Mouse (Mus musculus) erythroblast, embryonic 14.5 days (primary cell): ENCODE measurements around the gene Ccdc171. TPM values are rescaled to one million over a fixed set of nuclear protein-coding genes. Genes with fewer than 3 reads are reported as not detected.

Source experiments
- H3K27me3 ChIP-seq: 2 replicates; pipeline ENCODE4 v1.6.1; 2012; ENCODE audit warnings: inconsistent platforms; ENCODE audit not compliant: control insufficient read depth
- H3K36me3 ChIP-seq: 2 replicates; pipeline ENCODE4 v1.6.1; 2012; ENCODE audit warnings: mild to moderate bottlenecking, inconsistent platforms; ENCODE audit not compliant: control insufficient read depth
- H3K4me1 ChIP-seq: 2 replicates; pipeline ENCODE4 v1.6.1; 2012; ENCODE audit warnings: inconsistent platforms; ENCODE audit not compliant: control insufficient read depth
- H3K4me3 ChIP-seq: replicated peaks from 2 replicates; pipeline ENCODE3; 2012; ENCODE audit warnings: moderate library complexity, mild to moderate bottlenecking, inconsistent platforms
- H3K9me3 ChIP-seq: 2 replicates; pipeline ENCODE4 v1.6.1; 2012; ENCODE audit warnings: low read length, inconsistent platforms, mixed read lengths; ENCODE audit not compliant: control insufficient read depth
- GATA1 ChIP-seq: IDR thresholded peaks from 2 replicates; pipeline ENCODE4 v1.6.1; 2012; ENCODE audit warnings: low read length, inconsistent platforms, mixed read lengths
- TAL1 ChIP-seq: IDR thresholded peaks from 3 replicates; pipeline ENCODE4 v1.6.1; 2012; ENCODE audit warnings: low read length, inconsistent platforms, mixed read lengths
- polyA plus RNA-seq: library from polyadenylated mRNA; stranded (reverse); fragments of >175 nt; gene quantifications from 2 replicates; pipeline ENCODE4 v1.2.3, GENCODE M21; 2012

The Ccdc171 gene
- polyA plus RNA-seq, 1 experiment: not detected

DNA sequence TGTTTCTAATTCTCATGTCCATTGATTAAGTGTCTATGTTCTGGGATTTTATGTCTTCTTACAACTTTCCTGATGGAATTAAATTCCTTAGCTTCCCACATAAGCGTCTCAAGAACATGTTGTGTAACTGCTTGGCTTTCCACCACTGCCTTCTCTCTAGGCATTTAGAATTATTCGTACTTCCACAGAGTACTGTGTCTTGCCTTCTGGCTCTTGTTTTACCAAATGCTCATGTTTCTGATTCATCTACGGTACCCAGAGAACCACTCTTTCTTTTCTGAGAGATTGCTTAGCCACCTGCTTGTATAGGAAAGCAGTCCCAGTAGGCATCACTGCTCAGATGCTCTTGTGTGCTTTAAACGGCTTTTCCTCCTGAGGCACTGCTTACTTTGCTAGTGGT lies 151.1 kb downstream of the Ccdc171 start:
- no peaks in the 10 kb centered on the region for H3K4me1 ChIP-seq
- no peak overlapping the region for H3K4me3 ChIP-seq
- peaks cover 2% of the 10 kb centered on the region; the same call in 1 of the 2 replicates for H3K9me3 ChIP-seq
- no peaks in the 10 kb centered on the region for H3K36me3 ChIP-seq
- no peaks in the 10 kb centered on the region for H3K27me3 ChIP-seq
- TF ChIP-seq TAL1 (no peak), GATA1 (no peak)

DNA sequence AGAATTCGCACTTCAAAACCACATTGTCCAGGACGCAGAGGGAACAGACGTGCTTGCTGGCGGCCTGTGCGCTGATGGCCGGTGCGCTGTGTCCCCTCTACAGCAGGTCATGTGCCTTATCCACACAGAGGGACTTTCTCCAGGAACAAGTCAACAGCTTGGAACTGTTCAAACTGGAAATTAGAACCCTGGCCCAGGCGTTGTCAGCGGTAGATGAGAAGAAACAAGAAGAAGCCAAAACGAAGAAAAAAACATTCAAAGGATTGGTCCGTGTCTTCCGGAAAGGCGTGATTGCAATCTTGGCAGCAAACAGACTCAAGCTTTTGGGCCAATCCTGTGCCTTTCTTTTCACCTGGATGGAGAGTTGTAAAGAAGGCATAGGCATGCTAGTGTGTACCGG lies 155.7 kb downstream of the Ccdc171 start:
- Histone ChIP-seq H3K9me3 (no peaks in the 10 kb centered on the region), H3K36me3 (no peaks in the 10 kb centered on the region), H3K4me3 (no peak overlapping the region), H3K27me3 (no peaks in the 10 kb centered on the region), H3K4me1 (no peaks in the 10 kb centered on the region)
- TF ChIP-seq GATA1 (no peak), TAL1 (no peak)

DNA sequence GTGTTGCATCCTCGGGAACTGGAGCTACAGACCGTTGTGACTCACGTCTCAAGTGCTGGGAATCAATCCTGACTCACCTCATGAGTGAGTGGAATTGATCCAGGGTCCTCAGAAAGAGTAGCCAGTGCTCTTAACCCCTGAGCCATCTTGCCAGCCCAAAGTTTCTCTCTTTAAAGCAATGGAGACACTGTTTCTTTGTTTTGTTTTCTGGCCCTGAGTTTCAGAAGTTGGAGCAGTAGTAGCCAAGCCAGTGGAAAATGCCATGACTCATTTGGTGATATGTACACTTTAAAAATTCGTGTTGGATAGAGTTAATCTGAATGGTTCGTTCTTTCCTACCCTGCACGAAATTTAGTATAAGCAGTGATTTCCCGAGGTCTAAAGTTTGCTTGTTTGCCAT lies 157.5 kb downstream of the Ccdc171 start:
- Histone ChIP-seq H3K9me3 (no peaks in the 10 kb centered on the region), H3K27me3 (no peaks in the 10 kb centered on the region), H3K4me1 (no peaks in the 10 kb centered on the region), H3K4me3 (no peak overlapping the region), H3K36me3 (no peaks in the 10 kb centered on the region)
- TF ChIP-seq GATA1 (no peak), TAL1 (no peak)

DNA sequence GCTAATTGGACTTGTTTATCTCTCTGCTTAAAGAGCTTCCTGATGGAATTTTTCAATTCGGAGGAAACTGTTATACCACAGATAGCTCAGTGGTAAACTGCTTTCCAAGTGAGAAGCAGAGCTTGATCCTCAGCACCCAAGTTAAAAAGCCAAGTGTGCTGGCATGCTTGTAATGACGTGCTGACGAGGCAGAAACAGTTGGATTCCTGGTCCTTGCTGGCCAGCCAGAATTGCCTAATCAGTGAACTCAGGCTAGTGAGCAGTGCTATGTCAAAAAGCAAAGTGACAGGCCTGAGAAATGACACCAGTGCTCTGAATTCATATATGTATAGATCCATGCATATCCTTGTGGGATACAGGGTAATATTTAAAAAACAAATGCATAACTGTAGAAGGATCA lies 174.8 kb downstream of the Ccdc171 start:
- Histone ChIP-seq H3K4me3 (no peak overlapping the region), H3K27me3 (no peaks in the 10 kb centered on the region), H3K9me3 (no peaks in the 10 kb centered on the region), H3K4me1 (no peaks in the 10 kb centered on the region), H3K36me3 (no peaks in the 10 kb centered on the region)
- TF ChIP-seq TAL1 (no peak), GATA1 (no peak)

DNA sequence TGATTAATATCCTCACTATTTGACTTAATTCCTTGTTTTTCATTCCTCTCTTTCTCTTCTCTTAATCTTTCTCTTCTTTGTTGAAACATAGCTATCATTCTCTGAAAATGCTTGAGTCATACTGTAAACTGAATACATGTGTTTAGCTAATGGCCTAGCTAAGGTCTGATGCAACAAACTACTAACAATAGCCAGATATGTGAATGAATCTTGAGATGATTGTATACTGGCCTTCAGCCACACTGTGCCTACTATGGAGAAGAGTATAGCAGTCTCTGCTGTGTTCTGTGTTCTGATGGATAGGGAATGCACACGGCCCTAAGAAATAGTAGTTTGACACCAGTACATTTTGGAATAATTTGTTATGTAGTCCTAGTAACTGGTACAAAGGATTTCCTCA lies 191.7 kb downstream of the Ccdc171 start:
- H3K36me3 ChIP-seq: no peaks in the 10 kb centered on the region
- H3K9me3 ChIP-seq: no peaks in the 10 kb centered on the region
- H3K4me1 ChIP-seq: no peaks in the 10 kb centered on the region
- TF ChIP-seq GATA1 (no peak), TAL1 (no peak)
- no peak overlapping the region for H3K4me3 ChIP-seq
- no peaks in the 10 kb centered on the region for H3K27me3 ChIP-seq

DNA sequence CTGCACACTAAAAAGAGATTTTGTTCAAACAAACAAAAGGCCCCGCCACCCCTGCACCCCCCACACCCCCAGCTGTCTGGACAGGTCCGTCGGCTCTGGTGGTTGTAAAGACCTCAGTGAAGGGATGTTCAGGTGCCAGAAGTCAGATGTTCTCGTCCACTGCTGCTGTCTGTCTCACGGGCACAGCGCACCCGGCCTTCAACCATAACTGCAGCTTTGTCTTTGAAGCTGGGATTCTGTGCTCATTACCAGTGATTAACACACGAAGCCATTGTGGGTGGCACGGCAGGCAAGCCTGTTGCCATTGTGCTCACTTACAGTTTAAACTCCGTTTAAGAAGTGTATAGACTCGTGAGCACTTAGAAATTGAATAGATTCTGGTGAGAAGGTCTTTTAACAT lies 194.5 kb downstream of the Ccdc171 start:
- Histone ChIP-seq H3K4me3 (no peak overlapping the region), H3K9me3 (no peaks in the 10 kb centered on the region)
- TF ChIP-seq GATA1 (no peak), TAL1 (no peak)

DNA sequence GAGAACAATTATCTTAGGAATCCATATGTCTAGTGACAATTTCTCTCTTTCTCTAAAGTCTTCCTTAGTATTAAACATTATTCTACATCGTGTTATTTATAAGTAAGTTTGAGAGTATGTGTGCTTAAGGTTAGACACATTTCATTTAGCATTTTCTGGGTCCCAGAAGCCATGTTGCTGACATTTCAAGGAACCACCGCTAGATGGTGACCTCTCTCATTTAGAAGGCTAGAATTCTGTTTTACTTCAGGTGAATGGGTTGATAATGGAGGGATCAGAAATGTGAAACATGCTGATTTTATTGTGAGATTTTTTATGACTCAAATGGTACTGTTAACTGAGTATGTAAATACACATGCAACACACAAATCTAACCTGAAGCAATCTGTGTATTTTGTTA lies 199.8 kb downstream of the Ccdc171 start:
- H3K27me3 ChIP-seq: no peaks in the 10 kb centered on the region
- H3K9me3 ChIP-seq: no peaks in the 10 kb centered on the region
- no peak for TF ChIP-seq GATA1
- no peak for TF ChIP-seq TAL1
- no peaks in the 10 kb centered on the region for H3K4me1 ChIP-seq
- no peaks in the 10 kb centered on the region for H3K36me3 ChIP-seq
- no peak overlapping the region for H3K4me3 ChIP-seq

More for the DNA sequence above, 194.5 kb downstream of the Ccdc171 start:
- Histone ChIP-seq H3K36me3 (no peaks in the 10 kb centered on the region), H3K4me1 (no peaks in the 10 kb centered on the region), H3K27me3 (no peaks in the 10 kb centered on the region)

DNA sequence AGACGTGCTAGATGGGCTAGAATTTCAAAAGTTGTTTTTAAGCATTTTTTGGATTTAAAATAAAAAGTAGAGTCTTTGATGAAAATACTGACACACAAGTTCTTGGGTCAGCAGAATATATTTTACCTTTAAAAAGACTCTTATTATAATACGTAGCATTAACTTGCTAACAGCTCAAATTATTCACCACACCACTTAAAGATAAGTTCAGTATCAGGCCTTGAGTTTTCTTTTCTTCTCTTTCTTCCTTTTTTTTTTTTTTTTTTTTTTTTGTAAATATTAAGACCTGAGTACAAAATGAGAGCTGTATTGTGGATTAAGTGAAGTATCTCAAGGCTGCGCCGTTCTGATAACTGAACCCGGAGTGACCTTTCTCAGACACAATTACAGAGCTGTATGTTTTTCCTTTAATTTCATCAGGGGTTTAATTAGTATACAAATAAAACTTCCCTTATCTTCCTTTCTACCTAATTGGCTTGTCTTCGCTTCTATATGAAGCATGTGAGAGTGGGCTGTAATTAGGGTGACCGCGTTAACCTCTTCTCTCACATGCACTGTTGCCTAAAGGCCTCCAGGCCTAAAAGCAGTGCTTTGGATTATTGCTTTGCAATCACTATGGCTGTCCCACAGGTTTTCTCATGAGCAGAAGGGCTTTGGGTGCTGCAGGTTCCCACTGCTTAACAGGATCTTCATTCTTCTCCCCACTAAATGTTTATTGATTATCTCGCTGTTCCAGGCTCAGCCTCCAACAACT lies 214.0 kb downstream of the Ccdc171 start:
- H3K4me1 ChIP-seq: no peaks in the 10 kb centered on the region; the same call in 1 of the 2 replicates
- H3K27me3 ChIP-seq: no peaks in the 10 kb centered on the region
- TF ChIP-seq GATA1: no peak
- TF ChIP-seq TAL1: no peak
- no peak overlapping the region for H3K4me3 ChIP-seq
- no peaks in the 10 kb centered on the region for H3K9me3 ChIP-seq
- H3K36me3 ChIP-seq: no peaks in the 10 kb centered on the region

DNA sequence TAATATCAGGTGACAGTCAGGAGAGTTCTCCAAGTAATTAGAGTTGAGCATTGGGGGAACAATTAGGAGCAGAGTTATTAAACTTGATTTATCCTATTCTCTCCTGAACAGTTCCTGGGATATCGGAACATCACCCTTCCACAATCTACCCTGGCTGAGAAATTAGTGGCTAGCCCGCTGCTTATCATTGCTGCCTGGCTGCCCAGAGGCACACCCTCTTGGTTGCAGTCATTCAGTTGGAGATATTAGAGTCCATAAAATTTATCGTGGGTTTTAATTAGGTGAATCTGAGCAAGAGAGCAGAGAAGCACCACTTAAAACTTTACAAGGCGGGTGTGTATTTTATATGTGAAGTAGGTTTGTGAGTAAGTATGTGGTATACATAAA lies 214.5 kb downstream of the Ccdc171 start:
- H3K4me1 ChIP-seq: no peaks in the 10 kb centered on the region; the same call in 1 of the 2 replicates
- H3K27me3 ChIP-seq: no peaks in the 10 kb centered on the region
- TF ChIP-seq TAL1: no peak
- TF ChIP-seq GATA1: no peak
- H3K4me3 ChIP-seq: no peak overlapping the region
- no peaks in the 10 kb centered on the region for H3K9me3 ChIP-seq
- H3K36me3 ChIP-seq: no peaks in the 10 kb centered on the region

DNA sequence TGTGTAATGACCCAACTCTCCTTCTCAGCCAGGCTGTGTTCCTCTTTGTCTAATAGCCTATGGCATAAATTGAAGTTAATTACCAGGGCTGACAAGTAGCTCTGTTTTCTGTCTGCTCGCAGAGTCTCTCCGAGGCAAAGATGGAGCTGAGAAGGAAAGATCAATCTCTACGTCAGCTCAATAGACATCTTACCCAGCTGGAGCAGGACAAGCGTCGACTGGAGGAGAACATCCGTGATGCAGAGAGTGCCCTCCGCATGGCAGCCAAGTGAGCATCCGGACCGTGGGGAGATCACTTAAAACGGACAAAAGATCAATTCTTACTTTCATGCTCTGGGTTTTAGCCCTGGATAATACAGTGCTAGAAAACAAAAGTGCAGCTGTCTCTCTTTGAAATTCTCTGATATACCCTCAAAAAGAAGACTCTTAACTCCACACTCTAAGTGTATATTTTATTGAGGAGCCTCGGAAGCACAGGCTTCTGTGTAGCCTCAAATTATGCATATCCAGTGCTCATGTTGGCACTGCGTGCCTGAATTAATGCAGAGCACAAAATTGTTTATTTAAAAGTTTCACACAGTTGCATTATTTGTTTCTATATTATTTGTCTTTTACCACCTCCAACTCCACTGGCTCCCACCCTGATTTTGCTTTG lies 217.6 kb downstream of the Ccdc171 start:
- Histone ChIP-seq H3K9me3 (no peaks in the 10 kb centered on the region), H3K27me3 (no peaks in the 10 kb centered on the region), H3K4me3 (no peak overlapping the region), H3K4me1 (no peaks in the 10 kb centered on the region; the same call in 1 of the 2 replicates), H3K36me3 (no peaks in the 10 kb centered on the region)
- TF ChIP-seq TAL1 (no peak), GATA1 (no peak)
